Mouse (Mus musculus): ENCODE data around the gene Stmn1.

DNA sequence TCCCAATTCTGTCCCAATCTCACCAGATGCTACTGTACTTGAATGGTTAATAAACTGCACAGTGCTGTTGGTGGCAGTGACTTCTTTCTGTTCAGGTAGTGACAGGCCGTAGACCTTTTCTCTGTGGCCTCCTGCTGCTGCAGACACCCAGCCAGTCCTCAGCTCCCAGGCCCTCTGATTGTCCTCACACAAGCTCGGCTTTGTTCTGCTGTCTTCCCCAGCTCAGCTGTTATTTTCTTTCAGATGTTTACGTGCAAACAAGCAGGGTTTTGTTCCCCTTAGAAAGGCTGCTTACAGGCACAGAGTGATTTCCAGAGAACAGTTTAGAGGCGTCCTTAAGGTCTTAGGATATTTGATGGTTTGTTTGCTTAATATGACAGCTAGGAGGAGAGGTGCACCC lies 5.6 kb downstream of the Stmn1 start:
- TF ChIP-seq CTCF (IDR thresholded peaks at IDR 0.05; ENCODE audit: low read depth, low read length), result no peak
- no peak for TF ChIP-seq POLR2A (IDR thresholded peaks at IDR 0.05; ENCODE audit: borderline replicate concordance, low read depth, low read length)

Data from bone marrow macrophage, adult 2 months (primary cell).